Mouse (Mus musculus): ENCODE measurements around the gene Pkd1l1. TPM values are rescaled to one million over a fixed set of nuclear protein-coding genes. Genes with fewer than 3 reads are reported as not detected.
A peak's percentile ranks its signal among the peaks of the same experiment; 100 is the strongest.

The Pkd1l1 gene
- total RNA-seq, 2 experiments from 2014 or later, result 0.08 to 0.52 TPM

- DNase-seq (ENCODE audit: low spot score in 2 of 2), result no peak
Measured at GRCm38 (mm10) chr11:8942446-8942845, 30.6 kb downstream of the Pkd1l1 start.

- DNase-seq (ENCODE audit: low spot score in 2 of 2), result no peak
Measured at GRCm38 (mm10) chr11:8936431-8937110, 36.5 kb downstream of the Pkd1l1 start.

- DNase-seq (ENCODE audit: low spot score in 2 of 2), result peak in 1 of 2 experiments; percentile 20
Measured at GRCm38 (mm10) chr11:8916081-8916671, 56.9 kb downstream of the Pkd1l1 start.

- DNase-seq (ENCODE audit: low spot score in 2 of 2), result no peak
Measured at GRCm38 (mm10) chr11:8882793-8883192, 90.3 kb downstream of the Pkd1l1 start.

GRCm38 (mm10) chr11:8881521-8881920 lies 91.5 kb downstream of the Pkd1l1 start:
- DNase-seq (ENCODE audit: low spot score in 2 of 2), result no peak

GRCm38 (mm10) chr11:8870115-8870514 lies 103.0 kb downstream of the Pkd1l1 start:
- peak in 1 of 2 experiments; percentile 37 for DNase-seq (ENCODE audit: low spot score in 2 of 2)

GRCm38 (mm10) chr11:8866021-8866420 lies 107.0 kb downstream of the Pkd1l1 start:
- no peak for DNase-seq (ENCODE audit: low spot score in 2 of 2)

- DNase-seq (ENCODE audit: low spot score in 2 of 2), result peak in 1 of 2 experiments; percentile 37
Measured at GRCm38 (mm10) chr11:8863955-8864675, 109.0 kb downstream of the Pkd1l1 start.

GRCm38 (mm10) chr11:8862426-8862825 lies 110.6 kb downstream of the Pkd1l1 start:
- no peak for DNase-seq (ENCODE audit: low spot score in 2 of 2)

GRCm38 (mm10) chr11:8861978-8862377 lies 111.1 kb downstream of the Pkd1l1 start:
- DNase-seq (ENCODE audit: low spot score in 2 of 2), result no peak

- no peak for DNase-seq (ENCODE audit: low spot score in 2 of 2)
Measured at GRCm38 (mm10) chr11:8860878-8861277, 112.2 kb downstream of the Pkd1l1 start.

GRCm38 (mm10) chr11:8859868-8860267 lies 113.2 kb downstream of the Pkd1l1 start:
- peak in 1 of 2 experiments; percentile 84 for DNase-seq (ENCODE audit: low spot score in 2 of 2)

GRCm38 (mm10) chr11:8859041-8859440 lies 114.0 kb downstream of the Pkd1l1 start:
- no peak for DNase-seq (ENCODE audit: low spot score in 2 of 2)

- DNase-seq (ENCODE audit: low spot score in 2 of 2), result no peak
Measured at GRCm38 (mm10) chr11:8856125-8856524, 116.9 kb downstream of the Pkd1l1 start.

GRCm38 (mm10) chr11:8848049-8848448 lies 125.0 kb downstream of the Pkd1l1 start:
- no peak for DNase-seq (ENCODE audit: low spot score in 2 of 2)

- no peak for DNase-seq (ENCODE audit: low spot score in 2 of 2)
Measured at GRCm38 (mm10) chr11:8847627-8848026, 125.4 kb downstream of the Pkd1l1 start.

- DNase-seq (ENCODE audit: low spot score in 2 of 2), result no peak
Measured at GRCm38 (mm10) chr11:8836176-8836575, 136.9 kb downstream of the Pkd1l1 start.

GRCm38 (mm10) chr11:8834121-8834520 lies 138.9 kb downstream of the Pkd1l1 start:
- DNase-seq (ENCODE audit: low spot score in 2 of 2), result no peak

GRCm38 (mm10) chr11:8830551-8830950 lies 142.5 kb downstream of the Pkd1l1 start:
- DNase-seq (ENCODE audit: low spot score in 2 of 2), result no peak

- no peak for DNase-seq (ENCODE audit: low spot score in 2 of 2)
Measured at GRCm38 (mm10) chr11:8829561-8829960, 143.5 kb downstream of the Pkd1l1 start.

- no peak for DNase-seq (ENCODE audit: low spot score in 2 of 2)
Measured at GRCm38 (mm10) chr11:8828836-8829526, 144.1 kb downstream of the Pkd1l1 start.

GRCm38 (mm10) chr11:8826609-8827008 lies 146.5 kb downstream of the Pkd1l1 start:
- no peak for DNase-seq (ENCODE audit: low spot score in 2 of 2)

Measured in layer of hippocampus, adult 18-20 months (tissue).